Mouse (Mus musculus): ENCODE results near the gene Gast. TPM values are rescaled to one million over a fixed set of nuclear protein-coding genes. Genes with fewer than 3 reads are reported as not detected.
"Not testable (repeated sequence)": the region's sequence is repeated elsewhere in the genome, so short reads cannot be mapped to it uniquely, and the experiment has no call there.

The Gast gene
- polyA plus RNA-seq, 2 experiments, result 0.36 to 0.47 TPM

DNA sequence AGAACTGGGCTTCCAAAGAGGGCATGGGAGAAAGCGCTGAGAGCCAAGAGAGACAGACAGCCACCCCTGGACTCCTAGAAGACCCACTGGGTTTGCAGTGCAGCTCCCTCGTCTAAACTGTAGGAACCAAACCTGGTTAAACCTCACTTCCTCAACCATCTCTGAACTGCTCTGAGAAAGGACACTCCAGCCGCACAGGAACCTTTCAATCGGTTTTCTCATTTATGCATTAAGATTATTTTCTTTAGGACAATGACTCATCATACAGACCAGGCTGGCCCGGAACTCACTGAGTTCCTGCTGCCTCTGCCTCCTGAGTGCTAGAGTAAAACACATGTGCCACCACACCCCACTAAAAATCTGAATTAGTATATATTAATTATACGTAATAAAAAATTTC, 6.4 kb upstream of the Gast start:
- no peak overlapping the region for H3K9ac ChIP-seq (ENCODE audit: low read depth, low read length, severe bottlenecking)
- no peaks in the 10 kb centered on the region for H3K27me3 ChIP-seq (ENCODE audit: control insufficient read depth, insufficient read depth, low read length)
- TF ChIP-seq POLR2A (IDR thresholded peaks at IDR 0.05; ENCODE audit: borderline replicate concordance, extremely low read depth, insufficient read depth, insufficient read length), result no peak
- no peak overlapping the region for H3K27ac ChIP-seq (replicated peaks; ENCODE audit: low read depth, low read length)
- DNase-seq (ENCODE audit: low spot score), result no peak
- peaks cover under 1% of the 10 kb centered on the region; the same call in 1 of the 2 replicates for H3K36me3 ChIP-seq (ENCODE audit: control insufficient read depth, insufficient read depth, low read length)
- WGBS, result 90% methylated on average over 6 of the region's 6 CpGs
- H3K9me3 ChIP-seq (ENCODE audit: control insufficient read depth, low read length), result no peaks in the 10 kb centered on the region
- H3K4me2 ChIP-seq (replicated peaks; ENCODE audit: low read depth, low read length, severe bottlenecking), result no peak overlapping the region
- H3K4me1 ChIP-seq (ENCODE audit: control insufficient read depth, insufficient read depth, low read length), result no peaks in the 10 kb centered on the region
- H3K4me3 ChIP-seq (replicated peaks; ENCODE audit: low read length), result no peak overlapping the region
- no peak for ATAC-seq (ENCODE audit: low FRiP score, low read depth)

- no peak for TF ChIP-seq POLR2A (IDR thresholded peaks at IDR 0.05; ENCODE audit: borderline replicate concordance, extremely low read depth, insufficient read depth, insufficient read length)
These were observed 4.0 kb upstream of the Gast start for GRCm38 (mm10) chr11:100330235-100330634.

DNA sequence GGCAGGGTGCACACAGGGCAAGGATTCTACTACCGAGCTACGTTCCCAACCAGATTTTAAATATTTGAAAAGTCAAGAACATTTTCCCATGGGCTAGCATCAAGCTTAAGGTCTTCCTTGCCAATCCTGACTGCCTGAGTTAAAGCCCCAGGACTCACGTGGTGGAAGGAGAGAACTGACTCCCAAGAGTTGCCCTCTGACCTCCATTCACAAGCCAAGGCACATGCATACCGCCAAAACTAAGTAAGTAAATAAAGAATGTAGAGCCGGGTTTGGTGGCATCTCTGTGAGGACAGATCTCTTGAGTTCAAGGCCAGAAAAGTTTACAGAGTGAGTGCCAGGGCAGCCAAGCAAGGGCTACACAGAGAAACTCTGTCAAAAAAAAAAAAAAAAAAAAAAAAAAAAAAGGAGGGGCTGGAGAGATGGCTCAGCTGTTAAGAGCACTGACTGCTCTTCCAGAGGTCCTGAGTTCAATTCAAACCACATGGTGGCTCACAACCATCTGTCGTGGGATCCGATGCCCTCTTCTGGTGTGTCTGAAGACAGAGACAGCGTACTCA, 3.3 kb upstream of the Gast start:
- 60% methylated on average over 8 of the region's 8 CpGs for WGBS
- not testable (repeated sequence) for H3K9ac ChIP-seq (ENCODE audit: low read depth, low read length, severe bottlenecking); H3K9me3 ChIP-seq (ENCODE audit: control insufficient read depth, low read length); H3K27ac ChIP-seq (replicated peaks; ENCODE audit: low read depth, low read length); H3K27me3 ChIP-seq (ENCODE audit: control insufficient read depth, insufficient read depth, low read length); DNase-seq (ENCODE audit: low spot score); ATAC-seq (ENCODE audit: low FRiP score, low read depth); H3K4me2 ChIP-seq (replicated peaks; ENCODE audit: low read depth, low read length, severe bottlenecking); H3K36me3 ChIP-seq (ENCODE audit: control insufficient read depth, insufficient read depth, low read length); H3K4me3 ChIP-seq (replicated peaks; ENCODE audit: low read length); H3K4me1 ChIP-seq (ENCODE audit: control insufficient read depth, insufficient read depth, low read length)

More at GRCm38 (mm10) chr11:100330235-100330634, 4.0 kb upstream of the Gast start:
- Histone ChIP-seq H3K27ac (replicated peaks; ENCODE audit: low read depth, low read length) (no peak overlapping the region), H3K27me3 (ENCODE audit: control insufficient read depth, insufficient read depth, low read length) (no peaks in the 10 kb centered on the region), H3K4me1 (ENCODE audit: control insufficient read depth, insufficient read depth, low read length) (no peaks in the 10 kb centered on the region), H3K9ac (ENCODE audit: low read depth, low read length, severe bottlenecking) (no peak overlapping the region), H3K9me3 (ENCODE audit: control insufficient read depth, low read length) (no peaks in the 10 kb centered on the region), H3K4me2 (replicated peaks; ENCODE audit: low read depth, low read length, severe bottlenecking) (no peak overlapping the region), H3K36me3 (ENCODE audit: control insufficient read depth, insufficient read depth, low read length) (no peaks in the 10 kb centered on the region), H3K4me3 (replicated peaks; ENCODE audit: low read length) (no peak overlapping the region)
- DNase-seq (ENCODE audit: low spot score) (no peak), ATAC-seq (ENCODE audit: low FRiP score, low read depth) (no peak)
- 57% methylated on average over 16 of the region's 16 CpGs for WGBS

- ATAC-seq (ENCODE audit: low FRiP score, low read depth) (no peak), DNase-seq (ENCODE audit: low spot score) (no peak)
- WGBS, result 49% methylated on average over 9 of the region's 9 CpGs
These were observed 1.3 kb upstream of the Gast start for GRCm38 (mm10) chr11:100332766-100333515.

GRCm38 (mm10) chr11:100335731-100336130, 1.5 kb downstream of the Gast start:
- no peaks in the 10 kb centered on the region for H3K27me3 ChIP-seq (ENCODE audit: control insufficient read depth, insufficient read depth, low read length)
- peak; percentile 35 for DNase-seq (ENCODE audit: low spot score)
- H3K4me2 ChIP-seq (replicated peaks; ENCODE audit: low read depth, low read length, severe bottlenecking), result no peak overlapping the region
- H3K4me3 ChIP-seq (replicated peaks; ENCODE audit: low read length), result no peak overlapping the region
- no peak overlapping the region for H3K9ac ChIP-seq (ENCODE audit: low read depth, low read length, severe bottlenecking)
- H3K9me3 ChIP-seq (ENCODE audit: control insufficient read depth, low read length), result no peaks in the 10 kb centered on the region
- peak; percentile 47 for ATAC-seq (ENCODE audit: low FRiP score, low read depth)
- 62% methylated on average over 3 of the region's 3 CpGs for WGBS
- no peaks in the 10 kb centered on the region for H3K36me3 ChIP-seq (ENCODE audit: control insufficient read depth, insufficient read depth, low read length)
- no peak overlapping the region for H3K27ac ChIP-seq (replicated peaks; ENCODE audit: low read depth, low read length)
- TF ChIP-seq POLR2A (IDR thresholded peaks at IDR 0.05; ENCODE audit: borderline replicate concordance, extremely low read depth, insufficient read depth, insufficient read length), result no peak
- H3K4me1 ChIP-seq (ENCODE audit: control insufficient read depth, insufficient read depth, low read length), result 0 out of 2 replicates have a peak, but pooled peaks cover 3% of the 10 kb centered on the region

More at GRCm38 (mm10) chr11:100332766-100333515, 1.3 kb upstream of the Gast start:
- Histone ChIP-seq H3K4me2 (replicated peaks; ENCODE audit: low read depth, low read length, severe bottlenecking) (no peak overlapping the region), H3K9me3 (ENCODE audit: control insufficient read depth, low read length) (no peaks in the 10 kb centered on the region), H3K27ac (replicated peaks; ENCODE audit: low read depth, low read length) (no peak overlapping the region), H3K36me3 (ENCODE audit: control insufficient read depth, insufficient read depth, low read length) (no peaks in the 10 kb centered on the region), H3K9ac (ENCODE audit: low read depth, low read length, severe bottlenecking) (no peak overlapping the region), H3K4me1 (ENCODE audit: control insufficient read depth, insufficient read depth, low read length) (0 out of 2 replicates have a peak, but pooled peaks cover 3% of the 10 kb centered on the region), H3K4me3 (replicated peaks; ENCODE audit: low read length) (no peak overlapping the region), H3K27me3 (ENCODE audit: control insufficient read depth, insufficient read depth, low read length) (no peaks in the 10 kb centered on the region)
- TF ChIP-seq POLR2A (IDR thresholded peaks at IDR 0.05; ENCODE audit: borderline replicate concordance, extremely low read depth, insufficient read depth, insufficient read length), result no peak
